Mouse (Mus musculus): ENCODE results near the gene Wdr45.

GRCm38 (mm10) chrX:7745429-7745828 lies 31.3 kb downstream of the Wdr45 start:
- TF ChIP-seq CTCF (IDR thresholded peaks at IDR 0.05) (no peak), EP300 (IDR thresholded peaks at IDR 0.05) (no peak)
